Mouse (Mus musculus): ENCODE data around the gene Lst1. TPM values are rescaled to one million over a fixed set of nuclear protein-coding genes. Genes with fewer than 3 reads are reported as not detected.

The Lst1 gene
- total and polyA plus RNA-seq, 3 experiments = 15.2 to 29.0 TPM; not detected in 1

GRCm38 (mm10) chr17:35233114-35233980 is 45.1 kb upstream of the Lst1 start, which contains the start of gene Atp6v1g2:
TSS of gene Atp6v1g2 (plus strand) at chr17:35233660.
- Histone ChIP-seq H3K4me1 (ENCODE audit: control insufficient read depth in 1 of 2, insufficient read depth in 2 of 2, low read length in 2 of 2) (peaks cover 0 to 9% of the 10 kb centered on the region in 2 experiments; a peak in 2 of 4 replicates), H3K36me3 (ENCODE audit: control insufficient read depth in 1 of 2, insufficient read depth in 2 of 2, low read length in 2 of 2) (peaks cover 6 to 13% of the 10 kb centered on the region in 2 experiments), H3K27me3 (ENCODE audit: control insufficient read depth in 1 of 2, insufficient read depth in 2 of 2, low read length in 2 of 2) (no peaks in the 10 kb centered on the region), H3K4me3 (ENCODE audit: control insufficient read depth in 1 of 2, insufficient read depth in 1 of 2, low read depth in 2 of 2, low read length in 2 of 2) (peak within 1 kb of the TSS; percentile 64 to 94), H3K79me2 (ENCODE audit: control insufficient read depth, insufficient read depth, low read length, poor library complexity) (peaks cover 26% of the 10 kb centered on the region), H3K9me3 (replicated peaks; ENCODE audit: insufficient read depth, low read length) (no peaks in the 10 kb centered on the region), H3K9ac (ENCODE audit: control insufficient read depth, low read depth, low read length, poor library complexity, severe bottlenecking) (peak within 1 kb of the TSS; percentile 94), H3K27ac (ENCODE audit: control insufficient read depth, low read depth, low read length) (peak within 1 kb of the TSS; percentile 98)
- DNase-seq (ENCODE audit: low read depth, low spot score) = peak; percentile 47
- TF ChIP-seq MAFK (IDR thresholded peaks at IDR 0.05; ENCODE audit: borderline replicate concordance, low read depth, low read length) = no peak
- TF ChIP-seq JUND (IDR thresholded peaks at IDR 0.05; ENCODE audit: low read depth, low read length) = no peak
- TF ChIP-seq KAT2A (conservative IDR thresholded peaks at IDR 0.05; ENCODE audit: low read depth, low read length) = no peak
- TF ChIP-seq CHD2 (IDR thresholded peaks at IDR 0.05; ENCODE audit: low read length) = no peak
- TF ChIP-seq CTCF (IDR thresholded peaks at IDR 0.05 in 2 of 3, conservative IDR thresholded peaks at IDR 0.05 in 1 of 3; ENCODE audit: control insufficient read depth in 1 of 3, insufficient read depth in 1 of 3, low read depth in 2 of 3, low read length in 3 of 3, poor library complexity in 1 of 3, severe bottlenecking in 1 of 3) = no peak
- TF ChIP-seq EP300 (IDR thresholded peaks at IDR 0.05; ENCODE audit: low read depth in 1 of 2, low read length in 2 of 2) = no peak
- no peak for TF ChIP-seq E2F4 (IDR thresholded peaks at IDR 0.05; ENCODE audit: borderline replicate concordance, low read depth, low read length)
- no peak for TF ChIP-seq BHLHE40 (IDR thresholded peaks at IDR 0.05; ENCODE audit: borderline replicate concordance, low read depth, low read length)
- no peak for TF ChIP-seq ETS1 (IDR thresholded peaks at IDR 0.05; ENCODE audit: low read depth, low read length)
- no peak for TF ChIP-seq ZKSCAN1 (IDR thresholded peaks at IDR 0.05; ENCODE audit: low read depth, low read length)
- TF ChIP-seq POLR2AphosphoS2 (IDR thresholded peaks at IDR 0.05; ENCODE audit: low read length) = no peak
- TF ChIP-seq SIN3A (IDR thresholded peaks at IDR 0.05; ENCODE audit: low read length) = no peak
- no peak for TF ChIP-seq ZNF384 (IDR thresholded peaks at IDR 0.05; ENCODE audit: low read depth, low read length)
- TF ChIP-seq USF2 (IDR thresholded peaks at IDR 0.05; ENCODE audit: borderline replicate concordance in 1 of 2, insufficient read depth in 1 of 2, low read depth in 1 of 2, low read length in 2 of 2) = no peak
- TF ChIP-seq CHD1 (IDR thresholded peaks at IDR 0.05; ENCODE audit: low read depth, low read length) = no peak
- no peak for TF ChIP-seq POLR2AphosphoS5 (IDR thresholded peaks at IDR 0.05; ENCODE audit: borderline replicate concordance, low read depth, low read length)

GRCm38 (mm10) chr17:35232659-35233058 is 44.4 kb upstream of the Lst1 start:
- Histone ChIP-seq H3K9me3 (replicated peaks; ENCODE audit: insufficient read depth, low read length) (no peaks in the 10 kb centered on the region), H3K27ac (ENCODE audit: control insufficient read depth, low read depth, low read length) (no peak overlapping the region), H3K36me3 (ENCODE audit: control insufficient read depth in 1 of 2, insufficient read depth in 2 of 2, low read length in 2 of 2) (peaks cover 6 to 13% of the 10 kb centered on the region in 2 experiments), H3K79me2 (ENCODE audit: control insufficient read depth, insufficient read depth, low read length, poor library complexity) (peaks cover 27% of the 10 kb centered on the region), H3K9ac (ENCODE audit: control insufficient read depth, low read depth, low read length, poor library complexity, severe bottlenecking) (no peak overlapping the region), H3K4me3 (ENCODE audit: control insufficient read depth in 1 of 2, insufficient read depth in 1 of 2, low read depth in 2 of 2, low read length in 2 of 2) (no peak overlapping the region), H3K4me1 (ENCODE audit: control insufficient read depth in 1 of 2, insufficient read depth in 2 of 2, low read length in 2 of 2) (peaks cover 0 to 9% of the 10 kb centered on the region in 2 experiments; a peak in 2 of 4 replicates), H3K27me3 (ENCODE audit: control insufficient read depth in 1 of 2, insufficient read depth in 2 of 2, low read length in 2 of 2) (no peaks in the 10 kb centered on the region)
- no peak for TF ChIP-seq POLR2AphosphoS2 (IDR thresholded peaks at IDR 0.05; ENCODE audit: low read length)
- no peak for TF ChIP-seq NRF1 (IDR thresholded peaks at IDR 0.05; ENCODE audit: insufficient read depth, low read depth, low read length, poor library complexity, severe bottlenecking)
- no peak for TF ChIP-seq ZMIZ1 (IDR thresholded peaks at IDR 0.05; ENCODE audit: low read depth, low read length)
- no peak for TF ChIP-seq CTCF (IDR thresholded peaks at IDR 0.05 in 2 of 3, conservative IDR thresholded peaks at IDR 0.05 in 1 of 3; ENCODE audit: control insufficient read depth in 1 of 3, insufficient read depth in 1 of 3, low read depth in 2 of 3, low read length in 3 of 3, poor library complexity in 1 of 3, severe bottlenecking in 1 of 3)
- no peak for TF ChIP-seq POLR2A (IDR thresholded peaks at IDR 0.05; ENCODE audit: control insufficient read depth in 1 of 2, insufficient read depth in 1 of 2, low read depth in 1 of 2, low read length in 2 of 2, poor library complexity in 1 of 2)
- no peak for TF ChIP-seq GABPA (IDR thresholded peaks at IDR 0.05; ENCODE audit: low read depth, low read length)
- TF ChIP-seq SIN3A (IDR thresholded peaks at IDR 0.05; ENCODE audit: low read length) = no peak
- TF ChIP-seq MYB (IDR thresholded peaks at IDR 0.05; ENCODE audit: low read depth, low read length) = no peak
- TF ChIP-seq USF2 (IDR thresholded peaks at IDR 0.05; ENCODE audit: borderline replicate concordance in 1 of 2, insufficient read depth in 1 of 2, low read depth in 1 of 2, low read length in 2 of 2) = no peak
- no peak for TF ChIP-seq KAT2A (conservative IDR thresholded peaks at IDR 0.05; ENCODE audit: low read depth, low read length)
- no peak for TF ChIP-seq ZKSCAN1 (IDR thresholded peaks at IDR 0.05; ENCODE audit: low read depth, low read length)
- TF ChIP-seq RCOR1 (IDR thresholded peaks at IDR 0.05; ENCODE audit: low read depth, low read length) = no peak
- no peak for TF ChIP-seq NELFE (IDR thresholded peaks at IDR 0.05; ENCODE audit: low read depth, low read length)
- no peak for TF ChIP-seq CHD1 (IDR thresholded peaks at IDR 0.05; ENCODE audit: low read depth, low read length)
- TF ChIP-seq HCFC1 (IDR thresholded peaks at IDR 0.05; ENCODE audit: low read depth, low read length) = no peak
- TF ChIP-seq MEF2A (IDR thresholded peaks at IDR 0.05; ENCODE audit: extremely low read depth, insufficient replicate concordance, low read depth, low read length, poor library complexity, severe bottlenecking) = no peak
- no peak for TF ChIP-seq E2F4 (IDR thresholded peaks at IDR 0.05; ENCODE audit: borderline replicate concordance, low read depth, low read length)
- TF ChIP-seq CHD2 (IDR thresholded peaks at IDR 0.05; ENCODE audit: low read length) = no peak
- DNase-seq (ENCODE audit: low read depth, low spot score) = no peak

Measured in MEL (cell line).